Mouse (Mus musculus): Measurements from ENCODE around the gene Mettl17. TPM values are rescaled to one million over a fixed set of nuclear protein-coding genes. Genes with fewer than 3 reads are reported as not detected.
"Not testable (repeated sequence)": the region's sequence is repeated elsewhere in the genome, so short reads cannot be mapped to it uniquely, and the experiment has no call there.

Mettl17 gene
- 61.9 and 68.0 TPM in 2 replicates for polyA plus RNA-seq (2016; fragmentation: Nextera tagmentation; extraction: Ambion mirVana)

DNA sequence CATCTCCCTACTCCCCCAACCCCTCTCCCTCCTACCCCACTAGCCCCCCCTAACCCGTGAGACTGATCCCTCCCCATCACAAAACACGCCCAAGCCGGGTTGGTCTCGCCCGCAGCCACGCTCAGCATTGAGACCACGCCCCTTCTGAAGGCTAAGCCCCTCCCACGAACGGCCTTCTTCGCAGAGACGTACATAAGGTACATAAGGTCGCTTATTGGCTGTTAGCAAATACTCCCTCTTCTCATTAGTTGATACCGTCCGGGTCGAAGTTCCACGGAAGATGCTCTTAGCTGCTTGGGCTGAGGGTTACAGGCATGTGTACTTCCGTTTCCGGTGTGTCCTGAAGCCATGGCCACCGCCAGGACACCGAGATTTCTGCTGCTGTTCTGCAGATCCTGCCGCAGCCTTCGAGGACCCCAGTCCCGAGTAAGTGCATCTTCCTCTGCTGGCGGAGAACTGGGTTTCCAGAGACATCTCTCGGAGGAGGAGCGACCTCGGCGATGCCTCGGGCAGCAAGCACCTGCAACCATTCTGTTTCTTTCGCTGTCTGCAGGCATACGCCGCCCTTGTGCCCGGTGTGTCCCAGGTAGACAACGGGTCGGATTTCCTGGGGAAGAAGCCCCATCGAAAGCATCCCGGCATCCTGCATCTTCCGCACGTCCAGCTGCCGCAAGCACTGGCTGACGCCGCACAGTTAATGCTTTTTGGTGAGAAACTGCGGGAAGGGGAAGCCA, at the start of gene Mettl17:
Gene Mettl17 (plus strand): TSS at position 245 of the 734 bp plus-strand sequence.
- under 1% methylated on average over 43 of the region's 43 CpGs for WGBS
- ATAC-seq (ENCODE audit: low FRiP score, low read depth) = peak; percentile 97
- peak within 1 kb of the TSS; percentile 69 for H3K4me3 ChIP-seq

DNA sequence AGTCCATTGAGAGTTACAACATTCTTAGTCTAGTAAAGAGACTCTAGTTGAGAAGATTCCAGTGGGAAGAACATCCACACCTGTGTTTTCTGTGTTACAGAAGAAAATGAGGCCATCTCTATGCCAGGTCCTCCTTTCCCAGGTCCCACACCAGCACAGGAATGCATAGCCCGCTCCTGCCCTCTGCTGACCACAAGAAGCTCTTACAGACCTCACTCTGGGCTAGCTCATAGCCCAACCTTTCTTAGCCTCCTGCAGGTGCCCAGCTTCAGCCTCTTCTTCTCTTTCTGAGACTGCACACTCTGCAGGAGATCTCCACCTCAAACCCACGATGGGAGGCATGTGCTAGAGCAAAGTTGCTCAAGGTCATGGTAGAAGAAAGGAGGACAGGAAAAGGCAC, 46.2 kb upstream of the Mettl17 start:
- H3K36me3 ChIP-seq; H3K27ac ChIP-seq (replicated peaks); H3K9me3 ChIP-seq; ATAC-seq (ENCODE audit: low FRiP score, low read depth); H3K4me1 ChIP-seq; H3K4me2 ChIP-seq (replicated peaks); H3K9ac ChIP-seq (replicated peaks); H3K4me3 ChIP-seq; H3K27me3 ChIP-seq: not testable (repeated sequence)
- 31% methylated on average over 2 of the region's 2 CpGs for WGBS

More for the DNA sequence above, at the start of gene Mettl17:
- Histone ChIP-seq H3K36me3 (peaks cover 31% of the 10 kb centered on the region), H3K9ac (replicated peaks) (peak within 1 kb of the TSS; percentile 78), H3K4me2 (replicated peaks) (peak within 1 kb of the TSS; percentile 65), H3K4me1 (peaks cover 12% of the 10 kb centered on the region), H3K27me3 (no peaks in the 10 kb centered on the region), H3K9me3 (no peaks in the 10 kb centered on the region), H3K27ac (replicated peaks) (peak within 1 kb of the TSS; percentile 87)

DNA sequence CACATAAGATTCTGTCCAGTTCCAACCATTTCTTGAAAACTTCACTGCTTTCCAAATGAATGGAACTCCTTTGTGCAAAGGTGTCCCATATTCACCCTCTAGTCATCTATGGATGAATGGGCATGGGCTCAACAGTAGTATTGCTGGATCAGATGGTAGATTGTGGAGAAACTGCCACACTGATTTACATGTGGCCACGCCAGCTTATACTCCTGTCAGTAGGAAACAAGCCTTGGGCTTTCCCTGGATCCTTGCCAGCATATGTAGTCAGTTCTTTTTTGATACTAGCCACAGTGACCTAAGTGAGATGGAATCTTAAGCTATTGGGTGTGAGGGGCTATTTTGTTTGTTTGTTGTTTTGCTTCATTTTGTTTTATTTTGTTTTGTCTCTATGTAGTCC, 42.4 kb upstream of the Mettl17 start:
- Histone ChIP-seq H3K4me3 (no peak overlapping the region), H3K4me2 (replicated peaks) (no peak overlapping the region), H3K27me3 (no peaks in the 10 kb centered on the region), H3K9ac (replicated peaks) (no peak overlapping the region), H3K36me3 (no peaks in the 10 kb centered on the region), H3K27ac (replicated peaks) (no peak overlapping the region), H3K4me1 (no peaks in the 10 kb centered on the region), H3K9me3 (no peaks in the 10 kb centered on the region)
- WGBS = 78% methylated on average over 1 of the region's 1 CpGs
- no peak for ATAC-seq (ENCODE audit: low FRiP score, low read depth)

DNA sequence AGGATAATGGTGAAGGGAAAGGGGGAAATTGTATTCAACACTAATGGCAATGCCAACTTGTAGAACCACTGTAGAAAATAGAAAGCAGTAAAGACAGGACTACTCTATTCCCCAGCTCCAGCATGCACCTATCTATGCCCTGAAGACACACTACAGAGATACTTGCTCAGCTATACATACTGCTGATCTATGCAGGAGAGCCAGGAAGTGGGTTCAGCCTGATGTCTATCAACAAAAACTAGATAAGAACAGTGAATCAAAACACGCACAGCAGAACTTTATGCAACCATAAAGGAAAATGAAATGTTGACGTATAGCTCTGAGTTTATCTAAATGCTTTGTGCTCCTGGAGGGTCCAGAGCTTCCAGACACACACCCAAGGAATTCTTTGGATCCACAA, 41.9 kb upstream of the Mettl17 start:
- Histone ChIP-seq H3K9ac (replicated peaks) (no peak overlapping the region), H3K9me3 (no peaks in the 10 kb centered on the region), H3K4me2 (replicated peaks) (no peak overlapping the region), H3K27ac (replicated peaks) (no peak overlapping the region), H3K27me3 (no peaks in the 10 kb centered on the region), H3K4me3 (no peak overlapping the region), H3K4me1 (no peaks in the 10 kb centered on the region), H3K36me3 (no peaks in the 10 kb centered on the region)
- no peak for ATAC-seq (ENCODE audit: low FRiP score, low read depth)
- 84% methylated on average over 2 of the region's 2 CpGs for WGBS

DNA sequence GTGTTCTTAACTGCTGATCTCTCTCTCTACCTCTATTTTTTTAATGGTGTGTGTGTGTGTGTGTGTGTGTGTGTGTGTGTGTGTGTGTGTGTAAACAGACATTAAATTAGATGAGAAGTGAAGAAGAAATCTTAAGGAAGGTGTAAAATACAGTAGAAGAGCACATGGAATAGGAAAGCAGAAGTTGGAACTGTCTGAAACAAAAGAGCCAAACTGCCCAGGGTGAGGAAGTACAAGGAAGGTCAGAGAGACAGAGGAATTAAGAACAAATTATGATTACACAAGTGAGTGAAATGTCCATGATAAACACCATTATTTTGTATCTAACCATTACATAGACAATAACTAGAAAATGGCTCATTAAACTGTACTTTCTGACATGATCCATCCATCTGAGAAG, 40.8 kb upstream of the Mettl17 start:
- no peaks in the 10 kb centered on the region for H3K36me3 ChIP-seq
- no peaks in the 10 kb centered on the region for H3K27me3 ChIP-seq
- no peak overlapping the region for H3K9ac ChIP-seq (replicated peaks)
- no peak overlapping the region for H3K4me3 ChIP-seq
- no peak overlapping the region for H3K4me2 ChIP-seq (replicated peaks)
- H3K27ac ChIP-seq (replicated peaks) = no peak overlapping the region
- no peaks in the 10 kb centered on the region for H3K4me1 ChIP-seq
- no peak for ATAC-seq (ENCODE audit: low FRiP score, low read depth)
- no peaks in the 10 kb centered on the region for H3K9me3 ChIP-seq

DNA sequence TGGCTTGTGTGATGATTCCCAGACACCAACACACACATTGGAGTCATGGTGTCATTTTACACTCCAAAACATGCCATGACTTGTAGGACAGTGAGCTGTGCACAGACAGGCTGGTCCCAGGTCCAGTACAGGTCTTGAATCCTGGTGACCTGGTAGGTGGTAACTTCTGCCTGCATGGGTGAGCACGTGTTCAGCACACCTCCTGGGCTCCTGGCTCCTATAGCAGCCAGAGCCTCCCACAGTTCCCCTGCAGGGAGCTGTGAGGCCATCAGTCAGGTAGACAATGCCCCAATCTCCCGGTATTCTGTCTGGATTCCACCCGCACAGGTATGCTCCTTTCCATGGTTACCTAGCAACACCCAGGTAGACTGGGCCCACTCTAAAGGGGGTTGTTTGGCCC, 38.1 kb upstream of the Mettl17 start:
- WGBS = 72% methylated on average over 3 of the region's 3 CpGs
- no peak for ATAC-seq (ENCODE audit: low FRiP score, low read depth)
- no peak overlapping the region for H3K9ac ChIP-seq (replicated peaks)

DNA sequence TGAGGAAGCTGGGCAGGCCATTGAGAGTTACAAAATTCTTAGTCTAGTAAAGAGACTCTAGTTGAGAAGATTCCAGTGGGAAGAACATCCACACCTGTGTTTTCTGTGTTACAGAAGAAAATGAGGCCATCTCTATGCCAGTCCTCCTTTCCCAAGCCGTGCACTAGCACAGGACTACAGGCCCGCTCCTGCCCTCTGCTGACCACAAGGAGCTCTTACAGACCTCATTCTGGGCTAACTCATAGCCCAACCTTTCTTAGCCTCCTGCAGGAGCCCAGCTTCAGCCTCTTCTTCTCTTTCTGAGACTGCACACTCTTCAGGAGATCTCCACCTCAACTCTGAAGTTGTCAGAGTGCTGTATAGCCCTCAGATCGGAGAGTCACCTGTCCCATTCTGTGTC, 33.6 kb upstream of the Mettl17 start:
- H3K4me2 ChIP-seq (replicated peaks); H3K36me3 ChIP-seq; ATAC-seq (ENCODE audit: low FRiP score, low read depth); H3K9me3 ChIP-seq; H3K4me3 ChIP-seq; H3K9ac ChIP-seq (replicated peaks); H3K27me3 ChIP-seq; H3K4me1 ChIP-seq; H3K27ac ChIP-seq (replicated peaks): not testable (repeated sequence)
- WGBS = 43% methylated on average over 3 of the region's 3 CpGs

More for the DNA sequence above, 38.1 kb upstream of the Mettl17 start:
- no peaks in the 10 kb centered on the region for H3K4me1 ChIP-seq
- H3K4me3 ChIP-seq = no peak overlapping the region
- no peaks in the 10 kb centered on the region for H3K36me3 ChIP-seq
- no peaks in the 10 kb centered on the region for H3K27me3 ChIP-seq
- H3K9me3 ChIP-seq = no peaks in the 10 kb centered on the region
- no peak overlapping the region for H3K4me2 ChIP-seq (replicated peaks)
- no peak overlapping the region for H3K27ac ChIP-seq (replicated peaks)

DNA sequence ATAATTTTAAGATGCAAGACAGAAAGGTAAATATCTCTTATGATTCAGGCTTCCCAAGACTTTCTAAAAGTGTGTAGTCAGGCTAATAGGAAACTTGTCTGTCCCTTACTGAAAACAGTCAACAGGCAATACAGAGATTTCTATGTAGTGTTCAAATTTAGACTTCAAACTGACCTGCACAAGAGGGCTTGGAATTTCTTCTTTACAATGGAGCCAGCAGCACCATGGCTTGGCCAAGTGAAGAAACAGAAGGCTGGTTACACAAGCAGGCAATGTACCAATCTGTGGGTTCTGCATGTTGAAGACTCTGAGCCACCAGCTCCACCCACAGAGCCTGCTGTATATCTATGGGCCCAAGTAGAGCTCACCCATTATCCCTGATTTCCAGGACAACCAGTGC, 31.2 kb upstream of the Mettl17 start, which contains the start of gene Ear6:
Gene Ear6 (plus strand): TSS at position 301 of the 400 bp plus-strand sequence.
- H3K4me3 ChIP-seq = no peak within 1 kb of the TSS
- no peak within 1 kb of the TSS for H3K27ac ChIP-seq (replicated peaks)
- H3K27me3 ChIP-seq = no peaks in the 10 kb centered on the region
- H3K9ac ChIP-seq (replicated peaks) = no peak within 1 kb of the TSS
- no peaks in the 10 kb centered on the region for H3K9me3 ChIP-seq
- H3K4me2 ChIP-seq (replicated peaks) = no peak within 1 kb of the TSS
- no peak for ATAC-seq (ENCODE audit: low FRiP score, low read depth)
- no peaks in the 10 kb centered on the region for H3K36me3 ChIP-seq
- H3K4me1 ChIP-seq = no peaks in the 10 kb centered on the region

DNA sequence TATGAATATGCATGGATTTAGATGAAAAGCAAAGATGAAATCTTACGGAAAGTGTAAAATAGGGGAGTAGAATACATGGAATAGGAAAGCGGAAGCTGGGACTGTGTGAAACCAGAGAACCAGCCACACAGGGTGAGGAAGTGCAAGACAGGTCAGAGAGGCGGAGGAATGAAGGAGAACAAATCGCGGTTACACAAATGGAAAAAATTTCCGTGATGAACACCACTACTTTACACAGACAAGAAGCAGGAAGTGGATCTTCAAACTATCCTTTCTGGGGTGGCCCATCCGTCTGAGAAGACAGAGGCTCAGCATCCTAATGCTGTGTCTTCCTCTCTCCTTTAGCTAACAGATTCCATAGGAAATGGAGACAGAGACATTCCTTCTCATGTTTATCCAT, 29.4 kb upstream of the Mettl17 start:
- not testable (repeated sequence) for ATAC-seq (ENCODE audit: low FRiP score, low read depth); H3K4me3 ChIP-seq; H3K4me1 ChIP-seq; H3K27ac ChIP-seq (replicated peaks); H3K36me3 ChIP-seq; H3K27me3 ChIP-seq; H3K9ac ChIP-seq (replicated peaks); H3K4me2 ChIP-seq (replicated peaks); H3K9me3 ChIP-seq
- 85% methylated on average over 7 of the region's 7 CpGs for WGBS

DNA sequence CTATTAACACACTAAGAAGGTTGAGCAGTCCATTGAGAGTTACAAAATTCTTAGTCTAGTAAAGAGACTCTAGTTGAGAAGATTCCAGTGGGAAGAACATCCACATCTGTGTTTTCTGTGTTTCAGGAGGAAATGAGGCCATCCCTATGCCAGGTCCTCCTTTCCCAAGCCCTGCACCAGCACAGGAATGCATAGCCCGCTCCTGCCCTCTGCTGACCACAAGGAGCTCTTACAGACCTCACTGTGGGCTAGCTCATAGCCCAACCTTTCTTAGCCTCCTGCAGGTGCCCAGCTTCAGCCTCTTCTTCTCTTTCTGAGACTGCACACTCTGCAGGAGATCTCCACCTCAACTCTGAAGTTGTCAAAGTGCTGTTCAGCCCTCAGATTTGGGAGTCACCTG, 21.0 kb upstream of the Mettl17 start:
- H3K9me3 ChIP-seq; H3K9ac ChIP-seq (replicated peaks); H3K4me1 ChIP-seq; H3K4me3 ChIP-seq; H3K36me3 ChIP-seq; ATAC-seq (ENCODE audit: low FRiP score, low read depth); H3K4me2 ChIP-seq (replicated peaks); H3K27me3 ChIP-seq; H3K27ac ChIP-seq (replicated peaks): not testable (repeated sequence)
- 13% methylated on average over 1 of the region's 1 CpGs for WGBS

DNA sequence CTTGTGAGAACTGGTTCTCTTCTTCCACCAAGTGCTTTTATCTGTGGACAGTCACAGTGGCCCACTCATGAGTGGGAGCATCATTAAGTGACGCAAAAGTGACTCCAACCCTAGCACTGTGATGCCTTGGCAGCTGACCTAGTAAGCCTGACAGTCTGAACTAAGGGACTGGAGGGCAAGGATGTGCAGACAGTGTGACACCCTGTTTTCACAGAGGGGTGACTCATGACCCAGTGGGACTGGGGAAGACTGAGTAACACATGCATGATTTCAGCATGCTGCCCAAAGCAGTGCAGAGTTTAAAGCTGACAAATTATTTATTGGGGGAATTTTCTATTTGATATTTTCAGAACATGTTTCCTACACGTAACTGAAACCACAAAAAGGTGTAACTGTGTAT, 13.9 kb upstream of the Mettl17 start:
- ATAC-seq (ENCODE audit: low FRiP score, low read depth) = no peak
- Histone ChIP-seq H3K36me3 (no peaks in the 10 kb centered on the region), H3K27ac (replicated peaks) (no peak overlapping the region), H3K9me3 (no peaks in the 10 kb centered on the region), H3K4me1 (no peaks in the 10 kb centered on the region), H3K4me2 (replicated peaks) (no peak overlapping the region), H3K4me3 (no peak overlapping the region), H3K27me3 (no peaks in the 10 kb centered on the region), H3K9ac (replicated peaks) (no peak overlapping the region)
- 80% methylated on average over 2 of the region's 2 CpGs for WGBS

DNA sequence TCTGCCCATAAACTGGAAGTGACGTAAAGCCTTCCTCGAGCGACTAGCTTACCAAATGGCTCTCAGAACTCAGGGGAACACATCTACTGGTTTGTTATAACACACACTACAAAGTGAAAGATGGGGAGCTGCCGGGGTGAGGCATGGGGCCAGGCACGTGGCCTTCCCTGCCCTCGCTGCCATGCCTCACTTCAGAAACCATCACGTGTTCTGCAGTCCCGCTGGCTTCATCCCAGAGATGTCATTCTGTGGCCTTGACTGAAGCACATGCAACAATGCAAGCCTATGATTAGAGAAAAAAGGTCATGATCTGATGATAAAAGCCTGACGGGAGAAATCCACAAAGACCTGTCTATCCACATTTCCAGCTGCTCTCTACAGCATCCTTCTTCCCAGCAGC, 12.9 kb upstream of the Mettl17 start:
- no peak overlapping the region for H3K4me2 ChIP-seq (replicated peaks)
- ATAC-seq (ENCODE audit: low FRiP score, low read depth) = no peak
- no peak overlapping the region for H3K27ac ChIP-seq (replicated peaks)
- H3K4me1 ChIP-seq = no peaks in the 10 kb centered on the region
- no peak overlapping the region for H3K4me3 ChIP-seq
- 81% methylated on average over 9 of the region's 9 CpGs for WGBS
- H3K9me3 ChIP-seq = no peaks in the 10 kb centered on the region
- no peaks in the 10 kb centered on the region for H3K36me3 ChIP-seq
- H3K9ac ChIP-seq (replicated peaks) = no peak overlapping the region
- no peaks in the 10 kb centered on the region for H3K27me3 ChIP-seq

DNA sequence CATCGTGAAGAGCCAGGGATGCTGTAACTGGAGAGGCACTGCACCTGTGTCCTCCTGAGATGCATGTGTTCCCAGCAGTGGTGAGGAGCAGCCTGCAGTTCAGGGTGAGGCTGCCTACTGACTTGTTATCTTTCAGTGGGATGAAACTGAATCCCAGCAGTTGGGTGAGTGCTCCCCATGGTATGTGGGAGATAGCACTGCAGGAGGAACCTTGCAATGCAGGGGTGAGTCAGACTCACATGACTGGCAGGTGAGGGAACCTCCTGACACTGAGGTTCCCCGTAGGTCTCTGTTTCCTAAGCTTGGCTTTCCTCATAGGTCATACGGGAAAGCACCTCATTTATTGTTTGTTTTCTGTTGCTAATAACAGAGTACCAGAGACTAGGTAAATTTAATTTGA, 7.1 kb upstream of the Mettl17 start:
- ATAC-seq (ENCODE audit: low FRiP score, low read depth) = no peak
- Histone ChIP-seq H3K4me1 (no peaks in the 10 kb centered on the region), H3K4me2 (replicated peaks) (no peak overlapping the region), H3K9me3 (no peaks in the 10 kb centered on the region), H3K27ac (replicated peaks) (no peak overlapping the region), H3K36me3 (no peaks in the 10 kb centered on the region), H3K9ac (replicated peaks) (no peak overlapping the region), H3K4me3 (no peak overlapping the region), H3K27me3 (no peaks in the 10 kb centered on the region)
- 77% methylated on average over 3 of the region's 3 CpGs for WGBS
